Mouse (Mus musculus) embryonic fibroblast, embryonic 13.5 days (primary cell): Measurements from ENCODE around the gene Crb3.

Experiments used
- CTCF ChIP-seq: IDR thresholded peaks from 2 replicates; pipeline ENCODE4 v1.5.1; 2011; ENCODE audit warnings: mild to moderate bottlenecking, control low read depth, low read length, moderate library complexity, borderline replicate concordance; ENCODE audit not compliant: insufficient read depth
- POLR2A ChIP-seq: IDR thresholded peaks from 2 replicates; pipeline ENCODE4 v1.6.1; 2011; ENCODE audit warnings: low read depth, mild to moderate bottlenecking, control low read depth, low read length, moderate library complexity

- TF ChIP-seq CTCF (no peak), POLR2A (no peak)
Observed at GRCm38 (mm10) chr17:57070699-57071098, 11.8 kb downstream of the Crb3 start.
